Mouse (Mus musculus): Measurements from ENCODE around the gene Brd2. TPM values are rescaled to one million over a fixed set of nuclear protein-coding genes. Genes with fewer than 3 reads are reported as not detected.

Gene Brd2
- total RNA-seq, 1 experiment, result 257 TPM

DNA sequence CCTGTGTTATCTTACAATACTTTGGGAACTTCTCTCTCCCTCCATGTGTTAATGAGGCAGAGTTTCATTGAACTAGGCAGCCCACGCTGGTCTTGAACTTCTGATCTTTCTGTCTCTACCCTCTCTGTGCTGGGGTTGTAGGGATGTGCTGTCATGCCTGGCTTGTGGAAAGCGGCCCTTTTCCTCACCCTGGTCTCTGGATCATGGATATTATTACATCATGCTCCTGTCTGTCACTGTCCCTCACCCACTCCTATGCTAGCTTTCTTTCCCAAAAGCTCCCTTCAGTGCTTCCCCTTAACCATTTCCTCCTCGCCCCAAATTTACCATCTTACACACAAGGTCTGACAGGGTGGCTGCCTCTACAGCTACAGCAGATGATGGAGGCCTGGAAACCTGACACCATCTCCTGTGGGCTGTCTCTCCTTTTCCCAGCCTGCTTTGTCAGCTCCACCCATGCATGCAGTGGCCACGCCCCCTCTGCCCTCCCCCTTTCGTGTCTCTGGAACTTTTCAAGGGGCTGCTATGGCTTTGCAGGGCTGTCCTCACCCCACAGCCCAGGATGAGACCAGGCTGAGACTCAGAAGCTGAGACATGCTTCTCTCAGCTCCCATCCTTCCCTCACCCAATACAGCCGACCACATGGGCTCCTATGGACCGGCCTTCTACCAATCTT is 29.1 kb downstream of the Brd2 start:
- H3K9me3 ChIP-seq (ENCODE audit: control insufficient read depth, insufficient read depth, low read depth, low read length), result no peaks in the 10 kb centered on the region
- H3K27ac ChIP-seq (ENCODE audit: insufficient read depth, low read depth, low read length, poor library complexity, severe bottlenecking), result no peak overlapping the region
- no peak overlapping the region for H3K4me3 ChIP-seq (ENCODE audit: insufficient read depth in 1 of 2, low read depth in 1 of 2, low read length in 2 of 2, poor library complexity in 1 of 2, severe bottlenecking in 1 of 2)
- H3K36me3 ChIP-seq (ENCODE audit: control insufficient read depth, insufficient read depth, low read length, poor library complexity, severe bottlenecking), result no peaks in the 10 kb centered on the region
- no peak overlapping the region for H3K9ac ChIP-seq (ENCODE audit: insufficient read depth, low read depth, low read length, poor library complexity, severe bottlenecking)
- DNase-seq (ENCODE audit: low read depth, low spot score), result no peak
- no peaks in the 10 kb centered on the region; a peak in 2 of 4 replicates for H3K4me1 ChIP-seq (ENCODE audit: control insufficient read depth in 2 of 2, insufficient read depth in 2 of 2, low read length in 2 of 2, poor library complexity in 1 of 2)
- in situ Hi-C loops (cut with MboI; ENCODE audit: low sequenced_read_pairs in 2 of 2, unreplicated experiment in 2 of 2), result no loop called here
- TF ChIP-seq MAFK (IDR thresholded peaks at IDR 0.05; ENCODE audit: insufficient read depth, low read depth, low read length) (no peak), ZC3H11A (IDR thresholded peaks at IDR 0.05; ENCODE audit: borderline replicate concordance, low read depth, low read length) (no peak), CHD2 (IDR thresholded peaks at IDR 0.05; ENCODE audit: low read depth, low read length) (no peak), HCFC1 (IDR thresholded peaks at IDR 0.05; ENCODE audit: borderline replicate concordance, insufficient read depth, low read length) (no peak), ZNF384 (IDR thresholded peaks at IDR 0.05; ENCODE audit: low read depth, low read length) (no peak)

DNA sequence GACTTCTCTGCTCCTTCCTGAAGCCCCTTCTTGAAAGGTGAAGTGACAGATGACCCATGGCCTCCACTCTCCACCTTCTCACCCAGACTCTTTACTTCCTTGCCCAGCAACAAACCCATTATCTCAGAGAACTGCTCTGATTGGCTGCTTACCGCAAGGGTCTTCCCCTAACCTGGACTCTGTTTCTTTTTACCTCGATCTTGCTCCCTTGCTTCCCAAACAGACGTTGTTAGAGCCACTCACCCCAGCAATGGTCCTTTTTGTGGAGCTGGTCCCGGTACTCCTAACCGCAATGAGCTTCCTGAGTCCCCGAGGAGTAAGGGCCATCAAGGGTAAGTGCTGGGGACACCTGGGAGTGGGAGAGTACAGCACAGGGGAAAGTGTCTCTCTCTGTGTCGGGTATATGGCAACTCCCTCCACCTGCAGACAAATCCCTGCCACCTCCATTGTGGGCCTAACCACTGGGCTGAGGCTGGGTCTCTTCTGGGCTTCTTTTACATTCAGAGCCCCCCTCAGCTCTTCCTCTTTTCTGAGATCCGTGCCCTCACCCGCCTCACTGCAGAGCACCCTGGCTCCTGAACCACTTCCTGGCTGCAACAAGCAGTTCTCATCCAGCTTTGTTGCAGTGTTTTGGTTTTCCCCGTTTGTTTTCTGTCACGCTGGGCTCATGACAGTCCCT is 30.1 kb downstream of the Brd2 start, which contains the start of gene H2-Oa:
H2-Oa (plus strand) TSS at position 144 of the 679 bp plus-strand sequence.
- Histone ChIP-seq H3K9ac (ENCODE audit: insufficient read depth, low read depth, low read length, poor library complexity, severe bottlenecking) (no peak within 1 kb of the TSS), H3K9me3 (ENCODE audit: control insufficient read depth, insufficient read depth, low read depth, low read length) (no peaks in the 10 kb centered on the region), H3K36me3 (ENCODE audit: control insufficient read depth, insufficient read depth, low read length, poor library complexity, severe bottlenecking) (no peaks in the 10 kb centered on the region), H3K27ac (ENCODE audit: insufficient read depth, low read depth, low read length, poor library complexity, severe bottlenecking) (no peak within 1 kb of the TSS), H3K4me3 (ENCODE audit: insufficient read depth in 1 of 2, low read depth in 1 of 2, low read length in 2 of 2, poor library complexity in 1 of 2, severe bottlenecking in 1 of 2) (no peak within 1 kb of the TSS), H3K4me1 (ENCODE audit: control insufficient read depth in 2 of 2, insufficient read depth in 2 of 2, low read length in 2 of 2, poor library complexity in 1 of 2) (peaks cover 0 to 2% of the 10 kb centered on the region in 2 experiments; a peak in 2 of 4 replicates)
- no peak for DNase-seq (ENCODE audit: low read depth, low spot score)
- in situ Hi-C loops (cut with MboI; ENCODE audit: low sequenced_read_pairs in 2 of 2, unreplicated experiment in 2 of 2), result no loop called here
- TF ChIP-seq ZC3H11A (IDR thresholded peaks at IDR 0.05; ENCODE audit: borderline replicate concordance, low read depth, low read length), result no peak
- TF ChIP-seq ZNF384 (IDR thresholded peaks at IDR 0.05; ENCODE audit: low read depth, low read length), result no peak
- no peak for TF ChIP-seq MAFK (IDR thresholded peaks at IDR 0.05; ENCODE audit: insufficient read depth, low read depth, low read length)
- no peak for TF ChIP-seq HCFC1 (IDR thresholded peaks at IDR 0.05; ENCODE audit: borderline replicate concordance, insufficient read depth, low read length)
- TF ChIP-seq CHD2 (IDR thresholded peaks at IDR 0.05; ENCODE audit: low read depth, low read length), result no peak

DNA sequence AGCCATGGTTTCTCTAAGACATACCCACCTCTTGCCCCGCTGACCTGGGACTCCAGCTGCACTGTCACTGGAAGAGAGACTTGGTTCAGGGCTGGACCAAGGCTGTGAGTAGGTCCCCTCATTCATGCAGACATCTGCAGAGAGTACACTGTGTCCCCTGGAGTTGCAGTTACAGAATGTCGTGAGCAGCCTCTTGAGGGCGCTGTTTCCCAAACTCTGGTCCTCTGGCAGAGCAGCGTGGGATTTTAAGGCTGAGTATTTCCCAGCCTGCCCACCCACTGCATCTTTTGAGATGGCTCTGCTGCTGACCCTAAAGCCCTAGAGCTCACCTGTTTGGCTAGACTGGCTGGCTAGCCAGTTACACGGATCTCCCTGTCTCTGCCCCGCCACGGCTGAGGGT is 31.5 kb downstream of the Brd2 start:
- no peak overlapping the region for H3K9ac ChIP-seq (ENCODE audit: insufficient read depth, low read depth, low read length, poor library complexity, severe bottlenecking)
- peaks cover 0 to 7% of the 10 kb centered on the region in 2 experiments; a peak in 2 of 4 replicates for H3K4me1 ChIP-seq (ENCODE audit: control insufficient read depth in 2 of 2, insufficient read depth in 2 of 2, low read length in 2 of 2, poor library complexity in 1 of 2)
- H3K27ac ChIP-seq (ENCODE audit: insufficient read depth, low read depth, low read length, poor library complexity, severe bottlenecking), result no peak overlapping the region
- TF ChIP-seq ZC3H11A (IDR thresholded peaks at IDR 0.05; ENCODE audit: borderline replicate concordance, low read depth, low read length), result no peak
- no peak for TF ChIP-seq MAFK (IDR thresholded peaks at IDR 0.05; ENCODE audit: insufficient read depth, low read depth, low read length)
- in situ Hi-C loops (cut with MboI; ENCODE audit: low sequenced_read_pairs in 2 of 2, unreplicated experiment in 2 of 2), result no loop called here
- peak; percentile 65 for DNase-seq (ENCODE audit: low read depth, low spot score)
- H3K36me3 ChIP-seq (ENCODE audit: control insufficient read depth, insufficient read depth, low read length, poor library complexity, severe bottlenecking), result no peaks in the 10 kb centered on the region
- H3K9me3 ChIP-seq (ENCODE audit: control insufficient read depth, insufficient read depth, low read depth, low read length), result no peaks in the 10 kb centered on the region
- no peak overlapping the region for H3K4me3 ChIP-seq (ENCODE audit: insufficient read depth in 1 of 2, low read depth in 1 of 2, low read length in 2 of 2, poor library complexity in 1 of 2, severe bottlenecking in 1 of 2)

DNA sequence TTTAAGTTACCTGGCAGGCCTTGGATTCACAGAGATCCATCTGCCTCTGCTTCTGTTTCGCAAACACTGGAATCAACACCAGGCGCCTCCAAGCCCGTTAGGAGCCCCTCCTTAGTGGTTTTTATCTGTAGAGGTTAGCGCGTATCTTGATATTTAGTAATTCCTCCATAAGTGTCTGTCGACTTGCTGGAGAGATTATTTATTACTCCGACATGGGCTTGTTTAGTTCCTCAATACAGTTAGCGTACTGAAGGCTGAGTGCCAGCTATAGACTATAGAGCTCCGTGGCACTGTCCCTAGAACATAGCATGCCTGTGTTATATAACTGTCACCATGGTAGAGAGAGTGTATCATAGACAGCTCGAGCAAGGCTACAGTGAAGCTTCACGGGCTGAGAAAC is 34.3 kb downstream of the Brd2 start:
- Histone ChIP-seq H3K27ac (ENCODE audit: insufficient read depth, low read depth, low read length, poor library complexity, severe bottlenecking) (no peak overlapping the region), H3K36me3 (ENCODE audit: control insufficient read depth, insufficient read depth, low read length, poor library complexity, severe bottlenecking) (no peaks in the 10 kb centered on the region), H3K9me3 (ENCODE audit: control insufficient read depth, insufficient read depth, low read depth, low read length) (no peaks in the 10 kb centered on the region), H3K4me1 (ENCODE audit: control insufficient read depth in 2 of 2, insufficient read depth in 2 of 2, low read length in 2 of 2, poor library complexity in 1 of 2) (peaks cover 0 to 9% of the 10 kb centered on the region in 2 experiments; a peak in 3 of 4 replicates), H3K9ac (ENCODE audit: insufficient read depth, low read depth, low read length, poor library complexity, severe bottlenecking) (no peak overlapping the region), H3K4me3 (ENCODE audit: insufficient read depth in 1 of 2, low read depth in 1 of 2, low read length in 2 of 2, poor library complexity in 1 of 2, severe bottlenecking in 1 of 2) (no peak overlapping the region)
- DNase-seq (ENCODE audit: low read depth, low spot score), result no peak
- in situ Hi-C loops (cut with MboI; ENCODE audit: low sequenced_read_pairs in 2 of 2, unreplicated experiment in 2 of 2), result no loop called here
- no peak for TF ChIP-seq ZNF384 (IDR thresholded peaks at IDR 0.05; ENCODE audit: low read depth, low read length)
- no peak for TF ChIP-seq CHD2 (IDR thresholded peaks at IDR 0.05; ENCODE audit: low read depth, low read length)
- TF ChIP-seq MAFK (IDR thresholded peaks at IDR 0.05; ENCODE audit: insufficient read depth, low read depth, low read length), result no peak
- no peak for TF ChIP-seq ZC3H11A (IDR thresholded peaks at IDR 0.05; ENCODE audit: borderline replicate concordance, low read depth, low read length)
- no peak for TF ChIP-seq HCFC1 (IDR thresholded peaks at IDR 0.05; ENCODE audit: borderline replicate concordance, insufficient read depth, low read length)

Measured in ES-E14 (cell line).